Mouse (Mus musculus) kidney, embryonic 15.5 days (tissue): ENCODE results near the gene Kat6b. TPM values are rescaled to one million over a fixed set of nuclear protein-coding genes. Genes with fewer than 3 reads are reported as not detected.
"Not testable (repeated sequence)": the region's sequence is repeated elsewhere in the genome, so short reads cannot be mapped to it uniquely, and the experiment has no call there.

ENCODE experiments used
- ATAC-seq: fragments of 200-750 bp; cut with Nextera tagmentation; replicated peaks from 2 replicates; pipeline ENCODE4 v1.8.0; 2017; ENCODE audit warnings: moderate TSS enrichment; ENCODE audit not compliant: low FRiP score
- H3K27ac ChIP-seq: fragments of 300-500 bp; sonication (generic); 2 replicates; pipeline ENCODE4 v1.5.1; 2015; ENCODE audit warnings: mild to moderate bottlenecking, inconsistent platforms
- H3K27me3 ChIP-seq: fragments of 300-500 bp; sonication (generic); 2 replicates; pipeline ENCODE4 v1.6.1; 2015; ENCODE audit warnings: inconsistent platforms
- H3K36me3 ChIP-seq: fragments of 300-500 bp; sonication (generic); 2 replicates; pipeline ENCODE4 v1.6.1; 2015; ENCODE audit warnings: inconsistent platforms
- H3K4me1 ChIP-seq: fragments of 300-500 bp; sonication (generic); 2 replicates; pipeline ENCODE4 v1.6.1; 2015; ENCODE audit warnings: inconsistent platforms
- H3K4me2 ChIP-seq: fragments of 300-500 bp; sonication (generic); 2 replicates; pipeline ENCODE4 v1.6.1; 2015; ENCODE audit warnings: moderate library complexity, mild to moderate bottlenecking, inconsistent platforms
- H3K4me3 ChIP-seq: fragments of 300-500 bp; sonication (generic); replicated peaks from 2 replicates; pipeline ENCODE4 v1.5.1; 2015; ENCODE audit warnings: mild to moderate bottlenecking, inconsistent platforms
- H3K9ac ChIP-seq: fragments of 300-500 bp; sonication (generic); 2 replicates; pipeline ENCODE4 v1.6.1; 2015; ENCODE audit warnings: mild to moderate bottlenecking, inconsistent platforms
- H3K9me3 ChIP-seq: fragments of 300-500 bp; sonication (generic); replicated peaks from 2 replicates; pipeline ENCODE4 v1.6.1; 2016; ENCODE audit warnings: inconsistent platforms
- WGBS: fragments of 180-500 bp; shearing (Covaris S2); methylation state at CpG from one replicate; pipeline ENCODE4 v1.1.7; 2015; ENCODE audit warnings: mixed read lengths; 5-methylcytosine and 5-hydroxymethylcytosine counted together
- polyA plus RNA-seq: library from polyadenylated mRNA; unstranded; fragments of >200 nt; fragmentation: Nextera tagmentation; extraction: Ambion mirVana; gene quantifications from 2 replicates; pipeline ENCODE4 v1.2.1, GENCODE M21; 2015

Kat6b gene
- polyA plus RNA-seq, 1 experiment from 2014 or later = 13.8 TPM

GRCm38 (mm10) chr14:21509111-21509905 is 28.1 kb downstream of the Kat6b start:
- 55% methylated on average over 3 of the region's 3 CpGs for WGBS
- Histone ChIP-seq H3K4me2 (no peak overlapping the region), H3K27ac (no peak overlapping the region), H3K9ac (no peak overlapping the region), H3K4me1 (peaks cover 14% of the 10 kb centered on the region; the same call in 1 of the 2 replicates), H3K27me3 (no peaks in the 10 kb centered on the region), H3K36me3 (no peaks in the 10 kb centered on the region), H3K4me3 (no peak overlapping the region), H3K9me3 (no peaks in the 10 kb centered on the region)
- no peak for ATAC-seq

GRCm38 (mm10) chr14:21511438-21511837 is 30.2 kb downstream of the Kat6b start:
- H3K4me1 ChIP-seq = peaks cover 6% of the 10 kb centered on the region; the same call in 1 of the 2 replicates
- no peak overlapping the region for H3K4me3 ChIP-seq
- 86% methylated on average over 6 of the region's 6 CpGs for WGBS
- no peak overlapping the region for H3K9ac ChIP-seq
- no peak for ATAC-seq
- no peaks in the 10 kb centered on the region for H3K27me3 ChIP-seq
- H3K27ac ChIP-seq = no peak overlapping the region
- H3K4me2 ChIP-seq = no peak overlapping the region
- H3K36me3 ChIP-seq = peaks cover 10% of the 10 kb centered on the region
- H3K9me3 ChIP-seq = no peaks in the 10 kb centered on the region

- Histone ChIP-seq H3K36me3 (peaks cover 40% of the 10 kb centered on the region), H3K9ac (no peak overlapping the region), H3K27ac (no peak overlapping the region), H3K27me3 (no peaks in the 10 kb centered on the region), H3K4me3 (no peak overlapping the region), H3K9me3 (no peaks in the 10 kb centered on the region), H3K4me2 (no peak overlapping the region), H3K4me1 (no peaks in the 10 kb centered on the region)
- 95% methylated on average over 5 of the region's 5 CpGs for WGBS
- no peak for ATAC-seq
Observed at GRCm38 (mm10) chr14:21515505-21515904, 34.3 kb downstream of the Kat6b start.

GRCm38 (mm10) chr14:21519307-21519706 is 38.1 kb downstream of the Kat6b start:
- no peak for ATAC-seq
- no peak overlapping the region for H3K9ac ChIP-seq
- peaks cover 40% of the 10 kb centered on the region for H3K36me3 ChIP-seq
- no peak overlapping the region for H3K27ac ChIP-seq
- 90% methylated on average over 3 of the region's 3 CpGs for whole genome bisulfite sequencing
- no peaks in the 10 kb centered on the region for H3K9me3 ChIP-seq
- no peak overlapping the region for H3K4me2 ChIP-seq
- no peak overlapping the region for H3K4me3 ChIP-seq
- H3K4me1 ChIP-seq = peaks cover 18% of the 10 kb centered on the region
- H3K27me3 ChIP-seq = no peaks in the 10 kb centered on the region

GRCm38 (mm10) chr14:21520496-21520895 is 39.3 kb downstream of the Kat6b start:
- ATAC-seq = no peak
- Histone ChIP-seq H3K4me2 (no peak overlapping the region), H3K27me3 (no peaks in the 10 kb centered on the region), H3K36me3 (peaks cover 38% of the 10 kb centered on the region), H3K27ac (no peak overlapping the region), H3K9ac (no peak overlapping the region), H3K4me1 (peaks cover 26% of the 10 kb centered on the region), H3K4me3 (no peak overlapping the region), H3K9me3 (no peaks in the 10 kb centered on the region)
- 92% methylated on average over 7 of the region's 7 CpGs for WGBS

GRCm38 (mm10) chr14:21521496-21521895 is 40.3 kb downstream of the Kat6b start:
- H3K9ac ChIP-seq, H3K4me3 ChIP-seq, H3K4me2 ChIP-seq, ATAC-seq, H3K27ac ChIP-seq, H3K27me3 ChIP-seq, H3K9me3 ChIP-seq: not testable (repeated sequence)
- peaks cover 29% of the 10 kb centered on the region for H3K36me3 ChIP-seq
- peaks cover 32% of the 10 kb centered on the region for H3K4me1 ChIP-seq
- 79% methylated on average over 4 of the region's 4 CpGs for WGBS

GRCm38 (mm10) chr14:21522312-21522978 is 41.2 kb downstream of the Kat6b start:
- H3K9ac ChIP-seq = no peak overlapping the region
- peaks cover 33% of the 10 kb centered on the region for H3K4me1 ChIP-seq
- no peak overlapping the region for H3K4me2 ChIP-seq
- ATAC-seq = no peak
- no peaks in the 10 kb centered on the region for H3K9me3 ChIP-seq
- no peak overlapping the region for H3K27ac ChIP-seq
- no peaks in the 10 kb centered on the region for H3K27me3 ChIP-seq
- peaks cover 20% of the 10 kb centered on the region for H3K36me3 ChIP-seq
- no peak overlapping the region for H3K4me3 ChIP-seq
- WGBS = 89% methylated on average over 16 of the region's 16 CpGs

- Histone ChIP-seq H3K9ac (no peak overlapping the region), H3K27ac (peak overlapping the region; percentile 76), H3K36me3 (peaks cover 12% of the 10 kb centered on the region), H3K4me2 (no peak overlapping the region), H3K9me3 (no peaks in the 10 kb centered on the region), H3K4me1 (peaks cover 37% of the 10 kb centered on the region), H3K4me3 (no peak overlapping the region), H3K27me3 (no peaks in the 10 kb centered on the region)
- ATAC-seq = no peak
- 46% methylated on average over 9 of the region's 9 CpGs for WGBS
Observed at GRCm38 (mm10) chr14:21523234-21523633, 42.0 kb downstream of the Kat6b start.

GRCm38 (mm10) chr14:21523851-21524441 is 42.7 kb downstream of the Kat6b start:
- H3K4me1 ChIP-seq = peaks cover 37% of the 10 kb centered on the region
- peaks cover 8% of the 10 kb centered on the region; the same call in 1 of the 2 replicates for H3K36me3 ChIP-seq
- no peak overlapping the region for H3K9ac ChIP-seq
- H3K27me3 ChIP-seq = no peaks in the 10 kb centered on the region
- ATAC-seq = peak; percentile 71; the same call in 1 of the 2 replicates
- peak overlapping the region; percentile 76 for H3K27ac ChIP-seq
- H3K4me2 ChIP-seq = no peak overlapping the region
- H3K4me3 ChIP-seq = no peak overlapping the region
- WGBS = 36% methylated on average over 3 of the region's 3 CpGs
- no peaks in the 10 kb centered on the region for H3K9me3 ChIP-seq

- H3K27ac ChIP-seq = no peak overlapping the region
- H3K9ac ChIP-seq = no peak overlapping the region
- no peak for ATAC-seq
- H3K9me3 ChIP-seq = no peaks in the 10 kb centered on the region
- 69% methylated on average over 4 of the region's 4 CpGs for WGBS
- no peak overlapping the region for H3K4me3 ChIP-seq
- H3K4me2 ChIP-seq = no peak overlapping the region
- H3K27me3 ChIP-seq = no peaks in the 10 kb centered on the region
- no peaks in the 10 kb centered on the region for H3K36me3 ChIP-seq
- H3K4me1 ChIP-seq = peaks cover 37% of the 10 kb centered on the region
Observed at GRCm38 (mm10) chr14:21525674-21526073, 44.4 kb downstream of the Kat6b start.

- ATAC-seq = no peak
- H3K9me3 ChIP-seq = no peaks in the 10 kb centered on the region
- 68% methylated on average over 4 of the region's 4 CpGs for WGBS
Observed at GRCm38 (mm10) chr14:21533566-21533965, 52.3 kb downstream of the Kat6b start.

GRCm38 (mm10) chr14:21534066-21534465 is 52.8 kb downstream of the Kat6b start:
- H3K9me3 ChIP-seq = no peaks in the 10 kb centered on the region
- ATAC-seq = no peak
- WGBS = 66% methylated on average over 2 of the region's 2 CpGs
- peaks cover 13% of the 10 kb centered on the region for H3K36me3 ChIP-seq
- no peak overlapping the region for H3K4me3 ChIP-seq
- H3K4me1 ChIP-seq = peaks cover 10% of the 10 kb centered on the region; the same call in 1 of the 2 replicates
- H3K4me2 ChIP-seq = no peak overlapping the region
- no peaks in the 10 kb centered on the region for H3K27me3 ChIP-seq
- H3K27ac ChIP-seq = no peak overlapping the region
- H3K9ac ChIP-seq = no peak overlapping the region

More at GRCm38 (mm10) chr14:21533566-21533965, 52.3 kb downstream of the Kat6b start:
- H3K36me3 ChIP-seq = peaks cover 13% of the 10 kb centered on the region
- no peak overlapping the region for H3K4me2 ChIP-seq
- H3K27ac ChIP-seq = no peak overlapping the region
- H3K27me3 ChIP-seq = no peaks in the 10 kb centered on the region
- H3K4me1 ChIP-seq = peaks cover 10% of the 10 kb centered on the region; the same call in 1 of the 2 replicates
- H3K4me3 ChIP-seq = no peak overlapping the region
- no peak overlapping the region for H3K9ac ChIP-seq
